Mouse (Mus musculus): ENCODE data around the gene Kif23. TPM values are rescaled to one million over a fixed set of nuclear protein-coding genes. Genes with fewer than 3 reads are reported as not detected.
A peak's percentile ranks its signal among the peaks of the same experiment; 100 is the strongest.

Kif23 gene
- polyA plus RNA-seq, 1 experiment from 2014 or later = 82.9 TPM

GRCm38 (mm10) chr9:61915393-61916005 lies 31.1 kb downstream of the Kif23 start:
- 47% methylated on average over 4 of the region's 4 CpGs for WGBS
- ATAC-seq (ENCODE audit: insufficient number of reproducible peaks, insufficient read depth, low FRiP score, low read depth) = no peak
- Histone ChIP-seq H3K4me2 (ENCODE audit: low read length) (peak overlapping the region; percentile 87), H3K27me3 (ENCODE audit: control insufficient read depth, insufficient read depth, low read length) (no peaks in the 10 kb centered on the region), H3K4me3 (ENCODE audit: control insufficient read depth in 1 of 2, insufficient read depth in 1 of 2, low read depth in 1 of 2, low read length in 2 of 2) (peak overlapping the region in 1 of 2 experiments; percentile 72; a peak in 2 of 4 replicates), H3K36me3 (ENCODE audit: control insufficient read depth, insufficient read depth, low read length) (peaks cover 70% of the 10 kb centered on the region), H3K4me1 (ENCODE audit: control insufficient read depth in 2 of 2, insufficient read depth in 2 of 2, low read length in 2 of 2) (peaks cover 0 to 5% of the 10 kb centered on the region in 2 experiments; a peak in 3 of 4 replicates), H3K9ac (ENCODE audit: low read length) (peak overlapping the region; percentile 79), H3K27ac (replicated peaks in 1 of 2; ENCODE audit: control insufficient read depth in 1 of 2, insufficient read depth in 1 of 2, low read depth in 2 of 2, low read length in 2 of 2) (peak overlapping the region; percentile 94 to 97; a peak in 3 of 4 replicates), H3K9me3 (ENCODE audit: control insufficient read depth, low read length) (no peaks in the 10 kb centered on the region)

DNA sequence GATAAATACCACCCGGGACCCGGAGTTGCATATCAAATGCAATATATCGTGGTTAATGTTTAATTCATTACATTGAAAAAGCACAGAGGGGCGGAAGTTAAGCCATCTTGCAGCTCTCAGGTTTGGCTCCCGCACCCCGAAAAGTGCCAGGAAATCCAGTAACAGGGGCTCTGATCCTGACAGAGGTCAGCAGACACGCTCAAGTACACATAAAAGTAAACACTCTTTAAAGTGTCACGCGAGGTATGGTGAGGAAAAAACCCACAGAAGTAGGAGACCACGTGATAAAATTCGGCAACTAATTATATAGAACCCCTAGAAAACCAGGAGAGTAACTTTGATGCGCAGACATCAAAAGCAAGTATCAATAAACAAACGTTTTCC lies 31.7 kb downstream of the Kif23 start:
- peak overlapping the region; percentile 79 for H3K9ac ChIP-seq (ENCODE audit: low read length)
- peak overlapping the region; percentile 94 to 97 for H3K27ac ChIP-seq (replicated peaks in 1 of 2; ENCODE audit: control insufficient read depth in 1 of 2, insufficient read depth in 1 of 2, low read depth in 2 of 2, low read length in 2 of 2)
- no peak for ATAC-seq (ENCODE audit: insufficient number of reproducible peaks, insufficient read depth, low FRiP score, low read depth)
- H3K4me3 ChIP-seq (ENCODE audit: control insufficient read depth in 1 of 2, insufficient read depth in 1 of 2, low read depth in 1 of 2, low read length in 2 of 2) = peak overlapping the region; percentile 72 to 97
- H3K4me2 ChIP-seq (ENCODE audit: low read length) = peak overlapping the region; percentile 87
- no peaks in the 10 kb centered on the region for H3K9me3 ChIP-seq (ENCODE audit: control insufficient read depth, low read length)
- H3K27me3 ChIP-seq (ENCODE audit: control insufficient read depth, insufficient read depth, low read length) = no peaks in the 10 kb centered on the region
- peaks cover 0 to 5% of the 10 kb centered on the region in 2 experiments; a peak in 3 of 4 replicates for H3K4me1 ChIP-seq (ENCODE audit: control insufficient read depth in 2 of 2, insufficient read depth in 2 of 2, low read length in 2 of 2)
- WGBS = 4% methylated on average over 13 of the region's 13 CpGs
- peaks cover 64% of the 10 kb centered on the region for H3K36me3 ChIP-seq (ENCODE audit: control insufficient read depth, insufficient read depth, low read length)

DNA sequence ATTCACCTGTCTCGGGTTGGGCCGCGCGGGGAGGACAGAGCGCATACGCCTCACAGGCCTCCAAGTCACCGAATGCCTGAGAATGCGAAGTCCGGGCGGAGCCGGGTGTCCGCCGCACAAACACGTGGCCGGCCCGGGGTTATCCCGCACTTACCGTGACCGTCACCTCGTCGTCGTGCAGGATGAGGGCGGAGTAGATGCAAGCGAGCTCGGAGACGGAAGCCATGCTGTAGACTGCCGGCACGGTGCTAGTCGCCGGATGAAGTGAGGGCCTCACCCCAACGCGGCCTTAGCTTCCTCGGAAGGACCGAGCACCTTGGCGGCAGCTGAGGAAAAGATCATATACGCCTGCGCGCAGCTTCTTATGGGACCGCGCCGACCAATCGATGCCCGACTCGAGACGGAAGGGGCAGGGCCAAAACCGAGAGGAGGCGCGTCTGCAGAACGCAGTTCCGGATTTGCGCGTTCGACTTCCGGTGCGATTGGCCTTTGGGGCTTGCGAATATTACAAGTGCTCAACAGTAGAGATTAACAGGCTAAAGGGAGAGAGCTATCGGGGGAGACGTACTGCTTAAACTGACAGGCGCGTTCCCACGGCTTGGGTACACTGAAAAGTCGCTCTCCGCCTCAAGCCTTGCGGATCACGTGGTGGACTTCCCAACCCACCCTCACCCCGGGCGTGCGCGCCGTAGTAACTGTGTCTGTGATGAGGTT lies 32.2 kb downstream of the Kif23 start, which contains the start of gene Rplp1:
Gene Rplp1 (minus strand): TSS at position 340 of the 714 bp plus-strand sequence.
- peak within 1 kb of the TSS; percentile 94 to 97 for H3K27ac ChIP-seq (replicated peaks in 1 of 2; ENCODE audit: control insufficient read depth in 1 of 2, insufficient read depth in 1 of 2, low read depth in 2 of 2, low read length in 2 of 2)
- no peaks in the 10 kb centered on the region for H3K27me3 ChIP-seq (ENCODE audit: control insufficient read depth, insufficient read depth, low read length)
- H3K4me2 ChIP-seq (ENCODE audit: low read length) = peak within 1 kb of the TSS; percentile 87
- H3K9ac ChIP-seq (ENCODE audit: low read length) = peak within 1 kb of the TSS; percentile 93
- no peaks in the 10 kb centered on the region for H3K9me3 ChIP-seq (ENCODE audit: control insufficient read depth, low read length)
- peaks cover 59% of the 10 kb centered on the region for H3K36me3 ChIP-seq (ENCODE audit: control insufficient read depth, insufficient read depth, low read length)
- peaks cover 0 to 5% of the 10 kb centered on the region in 2 experiments; a peak in 3 of 4 replicates for H3K4me1 ChIP-seq (ENCODE audit: control insufficient read depth in 2 of 2, insufficient read depth in 2 of 2, low read length in 2 of 2)
- under 1% methylated on average over 67 of the region's 70 CpGs for WGBS
- H3K4me3 ChIP-seq (ENCODE audit: control insufficient read depth in 1 of 2, insufficient read depth in 1 of 2, low read depth in 1 of 2, low read length in 2 of 2) = peak within 1 kb of the TSS; percentile 72 to 97
- ATAC-seq (ENCODE audit: insufficient number of reproducible peaks, insufficient read depth, low FRiP score, low read depth) = peak; percentile 90

- WGBS = 62% methylated on average over 6 of the region's 6 CpGs
- no peaks in the 10 kb centered on the region for H3K27me3 ChIP-seq (ENCODE audit: control insufficient read depth, insufficient read depth, low read length)
- H3K27ac ChIP-seq (replicated peaks in 1 of 2; ENCODE audit: control insufficient read depth in 1 of 2, insufficient read depth in 1 of 2, low read depth in 2 of 2, low read length in 2 of 2) = no peak overlapping the region
- ATAC-seq (ENCODE audit: insufficient number of reproducible peaks, insufficient read depth, low FRiP score, low read depth) = no peak
- no peaks in the 10 kb centered on the region for H3K9me3 ChIP-seq (ENCODE audit: control insufficient read depth, low read length)
- H3K4me1 ChIP-seq (ENCODE audit: control insufficient read depth in 2 of 2, insufficient read depth in 2 of 2, low read length in 2 of 2) = peaks cover 0 to 5% of the 10 kb centered on the region in 2 experiments; a peak in 3 of 4 replicates
- no peak overlapping the region for H3K4me2 ChIP-seq (ENCODE audit: low read length)
- no peak overlapping the region for H3K4me3 ChIP-seq (ENCODE audit: control insufficient read depth in 1 of 2, insufficient read depth in 1 of 2, low read depth in 1 of 2, low read length in 2 of 2)
- peaks cover 32% of the 10 kb centered on the region for H3K36me3 ChIP-seq (ENCODE audit: control insufficient read depth, insufficient read depth, low read length)
- no peak overlapping the region for H3K9ac ChIP-seq (ENCODE audit: low read length)
These were observed 35.1 kb downstream of the Kif23 start for GRCm38 (mm10) chr9:61911300-61912128.

DNA sequence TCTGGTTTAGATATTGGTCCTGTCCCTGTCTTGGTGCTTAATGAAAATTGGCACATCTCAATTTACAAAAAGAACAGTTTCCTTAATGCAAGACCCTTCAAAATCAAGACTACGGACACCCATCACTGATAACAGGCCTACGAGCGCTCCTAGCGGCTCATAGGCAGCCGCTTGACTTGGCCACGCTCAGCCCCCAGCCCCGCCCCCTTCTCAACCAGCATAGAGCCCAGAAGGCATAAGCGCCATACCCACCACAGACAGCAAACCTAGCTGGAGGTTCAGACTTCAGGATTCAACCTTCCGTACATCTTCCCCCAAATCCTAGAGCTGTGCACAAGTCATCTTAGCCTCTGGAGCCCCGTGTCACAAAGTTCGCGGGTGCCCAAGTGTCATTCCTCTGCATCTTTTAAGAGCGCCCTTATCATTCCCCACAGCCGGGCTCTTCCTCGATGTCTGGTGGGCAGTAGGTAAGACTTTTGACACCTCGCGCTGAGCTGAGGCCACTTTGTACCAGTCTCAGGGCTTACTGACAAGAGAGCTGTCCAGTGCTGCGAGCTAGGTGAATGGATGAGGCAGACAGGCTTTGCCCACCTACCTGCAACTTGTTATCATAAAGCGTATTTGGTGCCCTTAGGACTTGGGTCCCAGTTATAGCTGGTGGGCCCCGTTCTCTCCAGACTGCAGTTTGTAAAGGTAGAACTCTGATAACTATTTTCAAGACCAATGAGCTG lies 35.9 kb downstream of the Kif23 start:
- Histone ChIP-seq H3K9ac (ENCODE audit: low read length) (no peak overlapping the region), H3K27me3 (ENCODE audit: control insufficient read depth, insufficient read depth, low read length) (no peaks in the 10 kb centered on the region), H3K9me3 (ENCODE audit: control insufficient read depth, low read length) (no peaks in the 10 kb centered on the region), H3K4me1 (ENCODE audit: control insufficient read depth in 2 of 2, insufficient read depth in 2 of 2, low read length in 2 of 2) (peaks cover 0 to 5% of the 10 kb centered on the region in 2 experiments; a peak in 3 of 4 replicates), H3K4me2 (ENCODE audit: low read length) (no peak overlapping the region), H3K36me3 (ENCODE audit: control insufficient read depth, insufficient read depth, low read length) (peaks cover 30% of the 10 kb centered on the region), H3K4me3 (ENCODE audit: control insufficient read depth in 1 of 2, insufficient read depth in 1 of 2, low read depth in 1 of 2, low read length in 2 of 2) (no peak overlapping the region), H3K27ac (replicated peaks in 1 of 2; ENCODE audit: control insufficient read depth in 1 of 2, insufficient read depth in 1 of 2, low read depth in 2 of 2, low read length in 2 of 2) (no peak overlapping the region)
- WGBS = 26% methylated on average over 20 of the region's 20 CpGs
- ATAC-seq (ENCODE audit: insufficient number of reproducible peaks, insufficient read depth, low FRiP score, low read depth) = no peak

- no peak overlapping the region for H3K27ac ChIP-seq (replicated peaks in 1 of 2; ENCODE audit: control insufficient read depth in 1 of 2, insufficient read depth in 1 of 2, low read depth in 2 of 2, low read length in 2 of 2)
- peaks cover 30% of the 10 kb centered on the region for H3K36me3 ChIP-seq (ENCODE audit: control insufficient read depth, insufficient read depth, low read length)
- no peak overlapping the region for H3K9ac ChIP-seq (ENCODE audit: low read length)
- 53% methylated on average over 1 of the region's 1 CpGs for WGBS
- no peaks in the 10 kb centered on the region for H3K9me3 ChIP-seq (ENCODE audit: control insufficient read depth, low read length)
- ATAC-seq (ENCODE audit: insufficient number of reproducible peaks, insufficient read depth, low FRiP score, low read depth) = no peak
- H3K4me2 ChIP-seq (ENCODE audit: low read length) = no peak overlapping the region
- H3K4me1 ChIP-seq (ENCODE audit: control insufficient read depth in 2 of 2, insufficient read depth in 2 of 2, low read length in 2 of 2) = peaks cover 0 to 5% of the 10 kb centered on the region in 2 experiments; a peak in 3 of 4 replicates
- no peak overlapping the region for H3K4me3 ChIP-seq (ENCODE audit: control insufficient read depth in 1 of 2, insufficient read depth in 1 of 2, low read depth in 1 of 2, low read length in 2 of 2)
- no peaks in the 10 kb centered on the region for H3K27me3 ChIP-seq (ENCODE audit: control insufficient read depth, insufficient read depth, low read length)
These were observed 36.9 kb downstream of the Kif23 start for GRCm38 (mm10) chr9:61909633-61910032.

Data from heart, embryonic 14.5 days (tissue).